Mouse (Mus musculus) left cerebral cortex, adult 18-20 months (tissue): Measurements from ENCODE around the gene 4931409K22Rik. TPM values are rescaled to one million over a fixed set of nuclear protein-coding genes. Genes with fewer than 3 reads are reported as not detected.
A peak's percentile ranks its signal among the peaks of the same experiment; 100 is the strongest.

Source experiments
- DNase-seq, 2 experiments: peaks; one replicate each; pipeline ENCODE4 v3.0.0; 2021 to 2022; ENCODE audit warnings: low spot score in 2 of 2, mixed read lengths in 1 of 2
- total RNA-seq, 2 experiments: library from RNA; stranded (reverse); gene quantifications; 2 replicates each; pipeline ENCODE4 v1.2.3; 2021

4931409K22Rik gene
- total RNA-seq, 2 experiments from 2014 or later = not detected

DNA sequence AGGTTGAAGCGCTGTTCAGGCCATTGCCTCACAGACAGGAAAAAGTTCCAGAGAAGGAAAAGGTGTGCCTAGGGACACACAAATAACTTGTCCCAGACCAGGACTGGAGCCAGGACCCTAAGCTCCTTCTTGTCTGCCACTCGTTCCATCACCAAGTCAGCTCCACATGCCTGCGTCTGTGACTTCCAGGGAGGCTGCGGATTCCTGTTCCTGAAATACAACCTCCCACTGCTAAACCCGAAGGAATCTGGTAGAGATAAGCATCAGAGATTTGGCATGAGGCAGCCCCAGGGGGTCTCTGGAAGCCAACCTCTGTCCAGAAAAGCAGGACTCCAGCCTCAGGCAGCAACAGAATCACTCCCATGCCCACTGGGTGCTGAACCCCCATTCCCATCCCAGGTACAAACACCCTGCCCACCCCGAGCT lies 15.5 kb downstream of the 4931409K22Rik start:
- DNase-seq = no peak

DNA sequence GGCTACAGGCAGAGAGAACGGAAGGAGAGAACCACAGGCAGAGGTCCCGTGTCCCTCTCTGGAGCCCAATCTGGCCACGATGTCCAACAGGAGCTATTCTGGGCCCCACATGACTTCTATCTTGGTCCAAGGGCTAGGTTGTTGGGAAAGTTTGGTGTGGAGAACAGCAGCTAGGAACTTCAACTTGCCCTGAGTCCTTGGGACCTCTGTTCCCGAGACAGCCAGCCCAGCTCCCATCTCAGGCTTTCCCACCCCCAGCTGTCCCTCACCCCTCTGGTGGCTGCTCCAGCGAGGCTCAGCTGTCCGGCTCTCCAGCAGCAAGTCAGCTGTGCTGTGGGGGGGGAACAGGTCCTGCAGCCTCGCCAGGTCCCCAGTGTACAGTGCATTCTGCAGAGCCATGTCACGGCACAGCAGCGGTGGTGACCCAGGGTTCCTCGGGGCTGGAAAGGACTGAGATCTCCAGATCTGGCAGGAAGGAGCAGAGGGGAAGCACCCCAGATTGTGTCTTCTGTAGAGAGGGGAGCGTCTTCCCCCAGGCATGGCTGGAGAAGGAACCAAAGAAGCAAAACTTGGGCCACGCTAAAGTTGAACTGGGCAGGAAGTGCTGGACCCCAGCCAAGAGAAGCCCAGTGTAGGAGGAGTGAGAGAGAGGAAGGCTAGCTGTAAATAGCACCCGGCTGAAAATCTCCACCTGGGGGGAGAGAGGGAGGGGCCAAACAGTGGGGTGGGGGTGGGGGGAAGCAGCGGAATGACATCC lies 16.0 kb downstream of the 4931409K22Rik start, which contains the start of gene Asb10:
Asb10 (minus strand) TSS at position 592 of the 757 bp plus-strand sequence.
- peak; percentile 31 to 42 for DNase-seq

DNA sequence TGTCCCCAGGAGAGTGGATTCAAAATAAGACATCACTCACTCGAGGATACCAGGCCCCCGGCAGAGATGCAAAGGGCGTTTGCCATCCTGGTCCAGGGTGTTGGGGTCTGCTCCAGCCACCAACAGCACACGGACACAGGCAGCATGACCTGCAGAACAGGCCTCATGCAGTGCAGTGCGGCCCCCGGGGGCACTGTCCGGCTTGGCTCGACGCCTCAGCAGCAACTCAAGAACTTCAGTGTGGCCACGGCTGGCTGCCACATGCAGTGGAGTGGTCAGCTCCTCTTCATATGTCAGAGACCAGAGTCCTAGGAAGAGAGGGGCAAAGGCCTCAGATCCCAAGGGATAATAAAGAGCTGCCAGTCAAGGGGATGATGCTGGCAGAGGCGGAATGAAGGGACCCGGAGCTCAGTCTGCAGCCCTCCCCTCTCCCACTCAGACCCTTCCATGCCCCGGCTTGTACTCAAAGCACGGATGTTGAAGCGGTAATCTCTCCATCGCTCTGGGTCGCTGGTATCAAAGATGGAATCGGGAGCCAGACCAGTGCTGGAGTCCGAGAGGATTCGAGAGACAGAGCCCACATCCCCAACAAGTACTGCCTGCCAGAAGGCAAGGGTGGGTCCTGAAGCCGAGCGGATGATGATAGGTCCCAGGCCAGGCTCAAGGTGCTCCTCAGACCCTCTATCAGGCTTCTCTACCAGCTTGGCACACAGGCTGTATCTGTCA lies 16.9 kb downstream of the 4931409K22Rik start:
- DNase-seq = no peak

DNA sequence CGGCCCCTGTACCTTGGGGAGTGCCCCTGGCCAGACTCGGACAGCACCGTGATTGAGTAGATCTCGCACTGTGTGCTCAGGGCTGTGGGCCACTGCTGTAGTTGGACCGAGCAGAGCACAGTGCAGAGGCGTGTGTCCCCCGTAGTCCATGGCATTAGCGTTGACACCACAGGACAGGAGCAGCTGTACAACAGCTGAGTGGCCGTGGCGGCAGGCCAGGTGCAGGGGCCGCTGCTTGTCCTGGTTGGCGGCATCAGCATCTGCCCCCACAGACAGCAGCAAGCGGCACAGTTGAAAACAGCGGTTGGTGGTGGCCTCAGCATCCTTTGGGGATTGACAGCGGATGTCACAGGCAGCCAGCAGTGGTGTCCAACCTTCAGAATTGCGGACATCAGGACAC lies 19.0 kb downstream of the 4931409K22Rik start:
- no peak for DNase-seq

DNA sequence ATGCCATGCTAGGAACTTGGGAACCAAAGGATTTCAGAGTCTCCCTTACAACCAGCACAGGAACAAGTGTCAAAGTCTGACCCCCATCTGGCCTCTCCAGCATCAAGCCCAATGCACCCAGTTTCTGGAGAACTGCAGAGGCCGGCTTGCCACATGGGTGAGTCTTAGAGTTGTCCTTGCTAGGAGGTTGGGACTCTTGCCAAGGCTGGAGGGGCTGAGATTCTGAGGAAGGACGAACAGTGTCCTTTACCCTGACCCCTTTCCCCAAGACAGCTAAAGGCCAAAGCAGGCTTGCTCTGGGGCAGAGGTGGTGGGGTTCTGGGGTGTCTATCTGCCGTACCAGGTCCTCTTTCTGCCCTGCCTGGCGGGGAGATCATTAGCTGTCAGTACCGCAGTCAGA lies 20.1 kb downstream of the 4931409K22Rik start:
- DNase-seq = no peak

DNA sequence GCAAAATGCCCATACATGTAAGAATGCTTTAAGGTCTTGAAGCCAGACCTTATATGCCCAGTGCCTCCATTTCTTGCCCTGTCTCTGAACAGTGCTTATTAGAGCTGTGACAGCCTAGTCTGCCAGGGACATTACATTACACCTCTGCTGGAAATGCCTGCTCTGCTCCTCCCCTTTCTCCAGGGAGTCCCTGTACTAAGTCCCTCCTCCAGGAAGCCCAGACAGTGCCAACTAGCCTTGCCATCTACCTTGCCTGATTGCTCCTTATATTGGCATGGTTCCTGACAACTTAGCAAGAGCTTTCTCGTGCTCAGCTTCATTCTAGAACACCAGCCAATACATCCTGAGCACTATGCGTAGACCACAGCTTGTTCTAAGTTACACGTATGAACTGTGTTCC lies 20.9 kb downstream of the 4931409K22Rik start:
- no peak for DNase-seq

DNA sequence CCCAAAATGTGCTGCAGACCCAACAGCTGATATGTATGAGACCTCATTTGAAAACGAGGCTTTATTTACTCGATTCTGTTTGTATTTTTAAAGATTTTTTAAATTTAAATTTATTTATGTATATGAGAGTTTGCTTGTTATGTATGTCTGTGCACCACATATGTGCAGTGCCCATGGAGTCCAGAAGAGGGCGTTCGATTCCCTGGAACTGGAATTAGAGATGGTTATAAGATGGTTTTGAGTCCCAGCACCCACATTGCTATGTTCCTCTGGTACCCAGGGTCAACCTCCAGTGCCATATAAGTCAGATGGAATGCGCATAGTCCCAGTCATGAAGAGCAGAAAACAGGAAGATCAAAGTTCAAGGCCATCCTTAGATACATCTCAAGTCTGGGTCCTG lies 22.3 kb downstream of the 4931409K22Rik start:
- no peak for DNase-seq

DNA sequence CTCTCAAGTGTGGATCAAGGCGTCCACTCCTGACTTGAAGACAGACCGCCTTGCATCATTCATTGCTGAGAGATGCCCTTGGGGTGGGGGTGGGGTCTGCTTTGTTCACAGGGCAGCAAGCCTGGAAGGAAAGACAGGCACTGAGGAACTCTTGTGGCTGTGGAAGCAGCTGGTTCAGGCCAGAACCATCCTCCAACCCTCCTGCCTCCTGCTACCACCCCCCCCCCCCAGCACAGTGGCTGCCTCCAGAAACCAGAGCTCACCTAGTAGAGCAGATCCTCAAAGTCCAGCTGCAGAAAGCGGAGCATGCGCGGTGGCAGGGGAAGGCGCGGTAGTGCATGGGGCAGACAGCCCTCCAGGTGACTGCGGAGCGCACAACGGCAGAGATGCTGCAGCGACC lies 23.2 kb downstream of the 4931409K22Rik start:
- DNase-seq = no peak

DNA sequence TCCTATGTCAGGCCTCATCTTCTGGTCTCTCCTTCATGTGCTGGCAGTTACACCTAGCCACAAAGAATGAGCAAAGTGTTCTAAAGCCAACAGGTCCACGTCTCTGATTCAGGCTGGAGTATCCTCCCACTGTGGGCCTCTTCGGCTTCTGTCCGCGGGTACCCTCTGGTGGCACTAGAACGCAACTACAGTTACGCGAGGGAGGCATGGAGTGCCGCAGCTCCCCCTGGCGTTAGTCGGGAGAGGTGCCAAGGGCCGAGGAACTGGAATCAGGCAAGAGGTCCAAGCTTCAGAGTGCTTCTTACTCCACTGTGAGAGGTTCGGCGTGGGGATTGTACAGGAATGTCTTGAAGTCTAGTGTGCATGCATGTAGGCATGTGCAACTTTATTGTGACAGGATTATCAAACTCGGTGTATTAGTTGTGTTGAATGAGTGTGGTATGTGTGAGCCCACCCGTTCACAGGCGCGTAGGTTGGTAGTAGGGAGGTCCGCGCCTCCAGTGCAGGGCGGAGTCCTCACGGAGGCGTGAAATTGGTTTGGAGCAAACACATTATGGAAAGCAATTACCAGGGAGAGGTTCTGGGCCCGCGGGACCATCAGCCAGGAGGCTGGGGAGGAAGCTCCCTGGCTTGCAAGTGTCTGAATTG lies 26.4 kb downstream of the 4931409K22Rik start:
- DNase-seq = peak; percentile 92 to 94

DNA sequence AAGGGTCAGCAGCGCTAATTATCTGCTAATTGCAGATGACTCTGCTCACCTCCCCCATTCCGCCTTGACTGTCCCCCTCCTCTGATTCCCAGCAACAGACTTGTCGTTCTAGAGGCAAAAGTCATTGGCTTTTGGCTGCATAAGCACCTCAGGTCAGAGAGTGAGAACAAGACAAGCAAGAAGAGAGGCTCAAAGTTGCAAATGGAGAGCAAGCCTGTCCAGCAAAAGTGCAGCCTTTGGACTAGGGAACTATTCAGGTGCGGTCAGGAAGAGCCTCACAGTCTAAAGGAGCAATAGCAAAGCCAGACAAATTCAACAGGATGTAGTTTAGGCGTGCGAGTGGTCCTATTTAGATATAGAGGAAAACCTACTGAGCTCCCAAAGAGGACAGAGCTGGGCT lies 28.8 kb downstream of the 4931409K22Rik start:
- DNase-seq = no peak

DNA sequence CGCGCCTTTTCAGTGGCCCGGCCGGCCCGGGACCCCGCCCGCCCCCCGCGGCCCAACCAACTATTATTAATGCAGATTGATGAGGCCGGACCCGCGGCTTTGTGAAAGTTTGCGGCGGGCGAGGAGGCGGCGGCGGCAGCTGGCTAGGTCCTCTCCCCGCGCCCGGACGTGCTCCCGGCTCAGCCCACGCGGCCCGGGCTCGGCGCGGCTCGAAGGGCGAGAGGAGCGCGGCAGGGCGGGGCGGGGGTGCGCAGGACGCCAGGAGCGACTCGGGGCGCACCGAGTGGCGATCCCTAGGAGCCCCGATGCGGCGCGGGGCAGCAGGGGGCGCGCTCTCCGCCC lies 29.7 kb downstream of the 4931409K22Rik start, which contains the start of gene Gbx1:
Gbx1 (minus strand) TSS at position 314 of the 342 bp plus-strand sequence.
- no peak for DNase-seq

DNA sequence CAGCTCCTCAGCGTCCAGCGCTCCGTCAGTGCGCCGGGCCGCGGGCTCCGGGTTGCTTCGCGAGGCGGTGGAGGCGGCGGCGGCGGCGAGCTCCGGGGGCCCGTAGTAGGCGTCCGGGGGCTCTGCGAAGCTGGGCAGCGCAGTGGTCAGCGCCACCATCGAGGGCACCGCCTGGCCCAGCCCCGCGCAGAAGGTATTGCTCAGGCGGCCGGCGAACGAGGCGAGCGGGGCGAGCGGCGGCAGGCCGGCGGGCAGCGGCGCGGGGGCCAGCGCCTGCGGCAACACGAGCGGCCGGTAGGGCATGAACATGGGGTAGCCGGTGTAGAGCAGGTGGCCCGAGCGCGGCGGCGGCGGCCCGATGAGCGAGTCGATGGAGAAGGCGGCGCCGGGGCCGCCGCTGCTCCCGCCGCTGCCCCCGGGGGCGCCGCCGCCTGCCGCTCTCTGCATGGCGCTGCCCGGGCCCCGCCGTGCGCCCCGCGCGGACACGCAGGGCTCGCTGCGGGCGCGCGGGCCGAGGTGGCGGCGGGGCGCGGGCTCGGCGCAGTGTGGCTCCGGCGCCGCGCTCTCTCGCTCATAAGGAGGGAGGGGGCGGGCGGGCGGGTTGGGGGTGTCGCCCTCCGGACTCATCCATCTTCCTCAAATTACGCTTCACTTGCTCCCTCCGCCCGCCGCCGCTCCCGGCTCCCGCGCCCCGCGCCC lies 30.3 kb downstream of the 4931409K22Rik start:
- no peak for DNase-seq

DNA sequence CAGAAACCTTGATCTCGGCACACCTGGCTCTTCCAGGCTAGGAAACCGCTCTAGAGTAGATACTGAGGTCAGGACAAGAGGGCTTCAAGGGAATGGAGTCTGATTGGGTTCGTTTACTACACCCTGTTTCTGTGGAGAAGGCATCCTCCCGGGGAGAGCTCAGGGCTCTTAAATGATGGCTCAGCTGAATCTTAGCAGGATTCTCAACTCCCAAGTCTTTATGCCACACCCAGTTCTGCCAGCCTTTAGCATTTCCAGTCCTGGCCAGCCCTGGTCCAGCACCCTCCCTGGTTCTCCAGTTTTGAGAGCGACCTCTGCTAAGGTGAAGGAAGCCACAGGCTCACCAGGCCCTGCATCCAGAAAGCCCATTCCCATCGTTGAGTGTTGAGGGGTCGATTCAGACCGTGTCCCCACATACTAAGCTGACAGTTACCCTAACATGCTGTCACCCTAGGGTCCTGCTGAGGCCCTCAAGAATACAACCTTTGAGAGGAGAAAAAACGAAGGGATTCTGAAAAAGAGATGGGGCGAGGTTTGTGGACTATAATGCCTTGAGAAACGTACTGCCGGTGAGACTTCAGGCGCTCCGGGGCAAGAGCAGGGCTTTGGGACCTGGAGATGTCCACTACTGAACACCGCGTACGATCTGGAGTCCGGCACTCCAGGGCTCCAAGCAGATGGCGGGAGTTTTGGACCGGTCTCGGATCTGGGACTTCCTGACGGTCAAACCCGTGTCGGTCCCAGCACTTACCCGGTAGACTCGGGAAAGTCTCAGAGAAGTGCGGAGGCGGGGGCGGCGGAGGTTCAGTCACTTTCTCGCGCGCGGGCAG lies 31.0 kb downstream of the 4931409K22Rik start:
- no peak for DNase-seq

DNA sequence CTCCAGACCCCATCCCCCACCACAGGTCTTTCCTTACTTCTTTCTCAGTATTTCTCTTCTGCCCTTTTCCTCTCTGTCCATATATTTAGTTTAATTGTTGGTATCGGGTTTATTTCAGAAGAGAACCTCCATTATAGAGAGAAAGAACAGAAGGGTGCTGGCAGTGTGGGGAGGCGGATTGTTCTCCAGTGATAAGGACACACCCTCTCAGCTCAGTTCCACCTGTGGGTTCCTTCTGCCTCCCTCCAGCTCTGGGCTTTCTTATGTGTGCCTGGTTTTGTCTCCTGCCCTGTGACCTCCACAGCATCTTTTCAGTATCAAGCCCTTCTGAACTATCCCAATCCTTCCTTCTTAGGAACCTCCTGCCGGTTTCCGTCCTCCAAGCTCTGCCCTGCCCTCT lies 32.1 kb downstream of the 4931409K22Rik start:
- DNase-seq = no peak

DNA sequence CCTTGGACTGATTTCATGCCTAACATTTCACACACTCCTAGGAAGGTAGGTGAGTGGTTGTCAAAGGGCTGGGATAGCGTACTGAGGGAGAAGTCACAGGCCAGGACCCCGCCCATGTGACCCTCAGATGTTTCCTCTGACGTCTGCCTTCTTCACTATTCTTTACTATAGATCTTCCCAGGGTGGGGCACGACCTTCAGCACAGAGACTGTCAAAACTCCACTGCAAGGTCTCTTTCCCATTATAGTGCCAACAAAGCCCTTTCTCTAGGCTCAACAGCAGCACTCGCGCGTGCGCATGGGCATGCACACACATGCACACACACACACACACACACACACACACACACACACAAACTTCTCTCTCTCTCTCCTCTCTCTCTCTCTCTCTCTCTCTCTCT lies 32.8 kb downstream of the 4931409K22Rik start:
- DNase-seq = no peak

DNA sequence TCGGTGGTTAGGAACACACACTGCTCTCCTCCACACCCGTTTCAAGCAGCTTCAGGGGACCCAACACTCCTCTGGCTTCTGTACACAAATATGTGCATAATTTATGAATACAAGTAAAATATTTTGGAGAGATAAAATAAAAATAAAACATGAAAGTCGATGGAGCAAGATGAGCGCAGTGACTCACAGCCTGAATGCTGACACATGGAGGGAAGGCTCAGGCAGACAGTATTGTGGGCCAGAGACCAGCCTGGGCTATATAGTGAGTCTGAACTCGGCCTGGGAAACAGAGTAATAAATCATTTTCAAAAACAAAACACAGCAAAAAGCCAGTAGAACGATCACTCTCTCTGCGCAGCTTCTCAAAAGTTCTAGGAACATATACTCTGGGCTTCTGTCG lies 35.2 kb downstream of the 4931409K22Rik start:
- no peak for DNase-seq

DNA sequence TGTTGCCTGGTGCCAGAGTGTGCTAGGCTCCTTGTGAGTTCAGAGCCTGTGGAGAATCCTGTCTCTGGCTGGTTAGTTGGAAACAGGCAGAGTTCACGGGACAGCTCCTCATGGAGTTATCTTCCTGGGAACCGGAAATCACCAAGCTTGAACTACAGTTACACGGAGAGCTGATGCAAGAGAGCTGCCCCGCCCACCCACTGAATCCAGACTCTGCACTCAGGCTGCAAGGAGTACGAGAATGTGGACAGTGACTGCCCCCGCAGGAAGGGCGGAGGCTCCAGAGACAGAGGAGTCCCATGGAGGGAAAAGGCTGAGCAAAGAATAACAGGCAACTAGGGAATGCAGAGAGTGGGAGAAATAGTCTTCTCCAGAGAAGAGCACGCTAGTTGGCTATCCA lies 44.3 kb downstream of the 4931409K22Rik start:
- DNase-seq = no peak

DNA sequence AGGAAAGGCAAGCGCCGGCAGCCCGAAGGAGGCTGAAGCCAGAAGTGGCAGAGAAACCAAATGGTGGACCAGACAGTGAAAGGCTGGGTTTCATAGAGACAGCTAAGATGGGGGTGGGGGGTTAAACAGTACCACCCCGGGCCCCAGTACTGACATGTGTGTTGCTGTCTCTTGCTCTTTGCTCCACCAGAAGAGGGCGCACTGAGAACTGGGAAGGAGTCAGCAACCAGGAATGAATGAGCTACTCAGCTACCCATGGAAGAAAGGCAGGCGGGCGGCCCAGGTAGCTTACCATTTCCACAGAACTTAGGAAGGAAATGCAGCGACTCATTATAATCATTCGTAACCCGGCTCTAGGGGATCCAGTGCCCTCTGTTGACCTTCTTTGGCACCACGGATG lies 46.0 kb downstream of the 4931409K22Rik start:
- peak in 1 of 2 experiments; percentile 65 for DNase-seq

DNA sequence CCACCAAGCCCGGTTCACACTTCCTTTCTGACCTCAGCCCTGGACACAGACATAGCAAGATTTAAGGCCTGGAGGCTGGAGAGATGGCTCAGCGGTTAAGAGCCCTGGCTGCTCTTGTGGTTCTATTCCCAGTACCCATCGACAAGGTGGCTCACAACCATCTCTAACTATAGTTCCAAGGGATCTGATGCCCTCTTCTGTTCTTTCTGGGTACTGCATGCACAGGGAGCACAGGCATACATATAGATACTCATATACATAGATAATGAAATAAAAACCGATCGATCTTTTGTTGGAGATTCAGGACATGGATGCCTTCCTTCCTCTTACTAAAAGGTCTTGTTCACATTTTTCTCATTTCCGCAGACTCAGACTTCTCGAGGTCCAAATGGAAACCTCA lies 48.2 kb downstream of the 4931409K22Rik start:
- DNase-seq = no peak

DNA sequence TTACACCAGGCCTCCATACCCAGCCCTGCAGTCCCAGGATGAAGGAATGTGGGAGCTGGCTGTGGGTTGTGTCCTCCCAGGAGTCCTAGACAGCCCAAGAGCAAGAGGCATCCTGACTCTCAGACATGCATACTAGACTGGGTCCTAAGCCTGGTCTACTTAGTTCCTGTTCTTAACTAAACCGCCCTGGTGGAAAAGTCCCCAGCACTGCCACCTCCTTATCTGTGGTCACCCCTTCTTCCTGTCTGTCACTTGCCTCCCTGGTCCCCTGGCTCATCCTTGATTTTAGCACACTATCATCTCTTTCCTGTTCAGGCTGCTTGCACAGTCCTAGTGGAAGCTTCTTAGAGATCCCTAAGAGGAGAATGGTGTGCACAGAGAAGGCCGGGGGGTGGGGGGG lies 51.1 kb downstream of the 4931409K22Rik start:
- no peak for DNase-seq

DNA sequence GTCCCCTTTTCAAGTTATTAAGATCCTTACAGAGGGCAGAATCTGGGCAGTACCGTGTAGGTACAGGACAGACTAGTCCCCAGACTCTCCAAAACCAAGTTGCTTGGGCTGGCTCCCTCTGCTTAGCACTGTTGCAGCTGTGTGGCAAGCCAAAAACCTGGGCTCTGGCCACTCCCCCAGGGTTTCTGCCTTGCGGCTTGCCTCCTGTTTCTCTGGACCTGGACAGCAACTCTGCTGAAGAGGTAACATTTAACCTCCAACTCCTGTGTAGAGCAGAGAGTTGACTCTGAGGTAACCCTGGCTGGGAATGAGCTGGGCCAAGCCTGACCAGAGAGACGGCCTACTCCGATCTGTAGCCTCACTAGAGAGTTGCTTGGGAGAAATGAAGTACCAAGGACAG lies 53.8 kb downstream of the 4931409K22Rik start:
- DNase-seq = no peak
